Mouse (Mus musculus) limb, embryonic 14.5 days (tissue): ENCODE measurements around the gene Grid2. TPM values are rescaled to one million over a fixed set of nuclear protein-coding genes. Genes with fewer than 3 reads are reported as not detected.
A peak's percentile ranks its signal among the peaks of the same experiment; 100 is the strongest.

Experiments
- ATAC-seq: fragments of 200-750 bp; cut with Nextera tagmentation; 2 replicates; pipeline ENCODE4 v1.8.0; 2017; ENCODE audit warnings: low read depth, moderate number of reproducible peaks, moderate TSS enrichment; ENCODE audit not compliant: low FRiP score
- DNase-seq: peaks from one replicate; pipeline ENCODE4 v3.0.0-alpha.2; 2015; ENCODE audit warnings: low spot score
- H3K27ac ChIP-seq: fragments of 300-500 bp; sonication (generic); replicated peaks from 2 replicates; pipeline ENCODE4 v1.5.1; 2014; ENCODE audit warnings: low read depth, mild to moderate bottlenecking, low read length, moderate library complexity, mixed read lengths
- H3K27me3 ChIP-seq: fragments of 300-500 bp; sonication (generic); 2 replicates; pipeline ENCODE4 v1.6.1; 2014; ENCODE audit warnings: low read length, mixed read lengths; ENCODE audit not compliant: control insufficient read depth, insufficient read depth
- H3K36me3 ChIP-seq: fragments of 300-500 bp; sonication (generic); 2 replicates; pipeline ENCODE4 v1.6.1; 2014; ENCODE audit warnings: mild to moderate bottlenecking, low read length, moderate library complexity, mixed read lengths; ENCODE audit not compliant: control insufficient read depth, insufficient read depth
- H3K4me1 ChIP-seq: fragments of 300-500 bp; sonication (generic); 2 replicates; pipeline ENCODE4 v1.6.1; 2014; ENCODE audit warnings: antibody characterized with exemption, low read length, mixed read lengths; ENCODE audit not compliant: control insufficient read depth, insufficient read depth
- H3K4me2 ChIP-seq: fragments of 300-500 bp; sonication (generic); replicated peaks from 2 replicates; pipeline ENCODE4 v1.6.1; 2014; ENCODE audit warnings: low read depth, mild to moderate bottlenecking, low read length, moderate library complexity; ENCODE audit not compliant: severe bottlenecking
- H3K4me3 ChIP-seq: fragments of 300-500 bp; sonication (generic); replicated peaks from 2 replicates; pipeline ENCODE4 v1.5.1; 2014; ENCODE audit warnings: low read length
- H3K9ac ChIP-seq: fragments of 300-500 bp; sonication (generic); 2 replicates; pipeline ENCODE4 v1.6.1; 2014; ENCODE audit warnings: mild to moderate bottlenecking, low read depth, low read length, moderate library complexity; ENCODE audit not compliant: severe bottlenecking
- H3K9me3 ChIP-seq: fragments of 300-500 bp; sonication (generic); 2 replicates; pipeline ENCODE4 v1.6.1; 2016; ENCODE audit warnings: low read length; ENCODE audit not compliant: control insufficient read depth
- POLR2A ChIP-seq: fragments of 200-500 bp; IDR thresholded peaks from 2 replicates; pipeline ENCODE4 v1.8.0; 2012; ENCODE audit warnings: inconsistent platforms, mild to moderate bottlenecking, moderate library complexity, borderline replicate concordance; ENCODE audit not compliant: insufficient read depth, insufficient read length; ENCODE audit errors: extremely low read depth
- WGBS: fragments of 180-500 bp; shearing (Covaris S2); extraction: QIAGEN DNeasy Blood & Tissue Kit; methylation state at CpG from one replicate; pipeline ENCODE4 v1.1.7; 2014; 5-methylcytosine and 5-hydroxymethylcytosine counted together
- polyA plus RNA-seq, 2 experiments: library from polyadenylated mRNA; depleted of rRNA in 1 of 2; stranded (reverse) in 1 of 2; unstranded in 1 of 2; fragments of >200 nt; fragmentation: Nextera tagmentation in 1 of 2; extraction: Ambion mirVana in 1 of 2; gene quantifications; 2 replicates each; pipeline versions ENCODE4 v1.2.1 to v1.2.3; 2012 to 2014

The Grid2 gene
- polyA plus RNA-seq, 2 experiments = 1.1 to 1.9 TPM

GRCm38 (mm10) chr6:63931201-63931600, 675.5 kb downstream of the Grid2 start:
- Histone ChIP-seq H3K4me2 (no peak overlapping the region), H3K27me3 (no peaks in the 10 kb centered on the region), H3K4me1 (no peaks in the 10 kb centered on the region), H3K36me3 (no peaks in the 10 kb centered on the region), H3K9ac (no peak overlapping the region), H3K4me3 (no peak overlapping the region), H3K9me3 (no peaks in the 10 kb centered on the region), H3K27ac (no peak overlapping the region)
- DNase-seq = no peak
- TF ChIP-seq POLR2A = no peak
- no peak for ATAC-seq

GRCm38 (mm10) chr6:63946721-63947120, 691.0 kb downstream of the Grid2 start:
- H3K9me3 ChIP-seq = no peaks in the 10 kb centered on the region
- H3K4me2 ChIP-seq = no peak overlapping the region
- TF ChIP-seq POLR2A = no peak
- H3K4me3 ChIP-seq = no peak overlapping the region
- WGBS = 72% methylated on average over 5 of the region's 5 CpGs
- no peaks in the 10 kb centered on the region for H3K27me3 ChIP-seq
- H3K4me1 ChIP-seq = no peaks in the 10 kb centered on the region
- no peak for DNase-seq
- no peak for ATAC-seq
- no peaks in the 10 kb centered on the region for H3K36me3 ChIP-seq
- no peak overlapping the region for H3K27ac ChIP-seq
- no peak overlapping the region for H3K9ac ChIP-seq

- no peaks in the 10 kb centered on the region for H3K36me3 ChIP-seq
These were observed 708.1 kb downstream of the Grid2 start for GRCm38 (mm10) chr6:63963789-63964188.

GRCm38 (mm10) chr6:63964269-63964668, 708.6 kb downstream of the Grid2 start:
- no peak overlapping the region for H3K9ac ChIP-seq
- no peak for DNase-seq
- TF ChIP-seq POLR2A = no peak

More at GRCm38 (mm10) chr6:63963789-63964188, 708.1 kb downstream of the Grid2 start:
- no peak overlapping the region for H3K27ac ChIP-seq
- no peaks in the 10 kb centered on the region for H3K4me1 ChIP-seq
- H3K4me3 ChIP-seq = no peak overlapping the region
- no peaks in the 10 kb centered on the region for H3K27me3 ChIP-seq
- H3K4me2 ChIP-seq = no peak overlapping the region
- no peak overlapping the region for H3K9ac ChIP-seq
- DNase-seq (no peak), ATAC-seq (no peak)
- no peak for TF ChIP-seq POLR2A
- H3K9me3 ChIP-seq = no peaks in the 10 kb centered on the region
- WGBS = 29% methylated on average over 3 of the region's 3 CpGs

GRCm38 (mm10) chr6:63964735-63965134, 709.1 kb downstream of the Grid2 start:
- Histone ChIP-seq H3K4me1 (no peaks in the 10 kb centered on the region), H3K27ac (no peak overlapping the region), H3K9me3 (no peaks in the 10 kb centered on the region), H3K36me3 (no peaks in the 10 kb centered on the region), H3K27me3 (no peaks in the 10 kb centered on the region), H3K4me3 (no peak overlapping the region), H3K9ac (no peak overlapping the region), H3K4me2 (no peak overlapping the region)
- 21% methylated on average over 2 of the region's 2 CpGs for WGBS
- ATAC-seq (no peak), DNase-seq (peak; percentile 7)
- TF ChIP-seq POLR2A = no peak

More at GRCm38 (mm10) chr6:63964269-63964668, 708.6 kb downstream of the Grid2 start:
- Histone ChIP-seq H3K4me3 (no peak overlapping the region), H3K36me3 (no peaks in the 10 kb centered on the region), H3K4me2 (no peak overlapping the region), H3K9me3 (no peaks in the 10 kb centered on the region), H3K27me3 (no peaks in the 10 kb centered on the region), H3K27ac (no peak overlapping the region), H3K4me1 (no peaks in the 10 kb centered on the region)
- ATAC-seq = no peak
- WGBS = 49% methylated on average over 6 of the region's 6 CpGs

GRCm38 (mm10) chr6:64046084-64046483, 790.4 kb downstream of the Grid2 start:
- Histone ChIP-seq H3K36me3 (no peaks in the 10 kb centered on the region), H3K4me3 (no peak overlapping the region), H3K27me3 (no peaks in the 10 kb centered on the region), H3K27ac (no peak overlapping the region), H3K9ac (no peak overlapping the region), H3K4me1 (no peaks in the 10 kb centered on the region), H3K9me3 (no peaks in the 10 kb centered on the region), H3K4me2 (no peak overlapping the region)
- TF ChIP-seq POLR2A = no peak
- WGBS = 65% methylated on average over 2 of the region's 2 CpGs
- DNase-seq (no peak), ATAC-seq (no peak)
